Comparison of ENCODE assay signal across 8 mouse cellular contexts in the genomic region with DNA sequence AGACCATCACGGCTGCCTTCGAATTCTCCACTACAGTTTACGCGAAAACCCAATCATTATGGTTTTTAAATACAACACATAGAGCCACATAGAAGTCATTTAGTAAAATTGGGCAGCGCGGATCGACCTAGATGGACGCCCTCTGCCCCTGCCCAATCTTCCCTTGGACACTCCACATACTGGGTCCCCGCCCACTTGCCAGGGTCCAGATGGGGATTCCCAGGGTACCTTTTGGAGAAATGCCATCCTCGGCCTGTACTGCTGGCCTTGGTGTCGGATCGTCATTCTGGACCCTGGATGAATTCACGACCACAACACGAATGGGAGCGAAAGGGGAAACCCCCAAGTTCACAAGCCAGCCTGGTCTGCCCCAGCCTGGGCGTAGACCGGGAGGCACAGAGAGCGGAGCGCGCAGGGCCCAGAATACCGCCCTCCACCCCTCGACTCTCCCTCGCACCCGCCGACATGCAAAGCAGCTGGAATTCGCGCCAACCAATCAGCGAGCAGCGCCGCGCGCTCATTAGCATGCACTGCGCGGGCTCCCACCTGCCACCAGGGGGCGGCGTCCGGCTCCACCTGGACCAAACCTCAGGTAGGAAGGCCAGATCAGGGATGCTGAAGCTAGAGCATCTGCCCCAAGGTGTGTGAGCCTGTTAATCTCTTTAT. TPM values are rescaled to one million over a fixed set of nuclear protein-coding genes. Genes with fewer than 3 reads are reported as not detected.
DNase-seq lines count a peak whose midpoint lies in the region; ATAC-seq lines count a peak whose summit lies in the region.

A gene (minus strand): TSS at position 420 of the 666 bp plus-strand sequence.

- H3K4me3 ChIP-seq in embryonic facial prominence, embryonic 13.5 days = peak within 1 kb of the TSS; percentile 45
- peak within 1 kb of the TSS; percentile 46 for H3K4me3 ChIP-seq in midbrain, embryonic 12.5 days

- H3K9me3 ChIP-seq in embryonic facial prominence, embryonic 13.5 days = no peaks in the 10 kb centered on the region
- H3K9me3 ChIP-seq in midbrain, embryonic 12.5 days = no peaks in the 10 kb centered on the region

- WGBS in embryonic facial prominence, embryonic 13.5 days = 4% methylated on average over 37 of the region's 37 CpGs
- 5% methylated on average over 37 of the region's 37 CpGs for WGBS in midbrain, embryonic 12.5 days

- peak within 1 kb of the TSS; percentile 69 for H3K9ac ChIP-seq in embryonic facial prominence, embryonic 13.5 days
- peak within 1 kb of the TSS; percentile 56 for H3K9ac ChIP-seq in midbrain, embryonic 12.5 days (replicated peaks)

- peaks cover 15% of the 10 kb centered on the region for H3K27me3 ChIP-seq in embryonic facial prominence, embryonic 13.5 days
- H3K27me3 ChIP-seq in midbrain, embryonic 12.5 days = peaks cover 34% of the 10 kb centered on the region

- peak; percentile 84 for ATAC-seq in embryonic facial prominence, embryonic 13.5 days (ENCODE audit: insufficient number of reproducible peaks, insufficient read depth, low FRiP score, low TSS enrichment, low read depth)
- ATAC-seq in midbrain, embryonic 12.5 days (ENCODE audit: low FRiP score, low read depth) = peak; percentile 99

- no peak within 1 kb of the TSS for H3K27ac ChIP-seq in embryonic facial prominence, embryonic 13.5 days
- H3K27ac ChIP-seq in midbrain, embryonic 12.5 days (replicated peaks) = no peak within 1 kb of the TSS

- intact Hi-C loops in left cerebral cortex, postnatal 4 days (cut with DNase I) = loop anchor here (5.0 kb wide), 1 partner anchor 56 kb away; no protein-coding TSS in a partner anchor

- no peaks in the 10 kb centered on the region for H3K36me3 ChIP-seq in embryonic facial prominence, embryonic 13.5 days
- no peaks in the 10 kb centered on the region for H3K36me3 ChIP-seq in midbrain, embryonic 12.5 days

- peaks cover 16% of the 10 kb centered on the region for H3K4me1 ChIP-seq in embryonic facial prominence, embryonic 13.5 days
- peaks cover 8% of the 10 kb centered on the region; the same call in 1 of the 2 replicates for H3K4me1 ChIP-seq in midbrain, embryonic 12.5 days

- H3K4me2 ChIP-seq in embryonic facial prominence, embryonic 13.5 days = peak within 1 kb of the TSS; percentile 71
- peak within 1 kb of the TSS; percentile 75 for H3K4me2 ChIP-seq in midbrain, embryonic 12.5 days (replicated peaks)

- peak; percentile 83 for DNase-seq in adrenal gland, postnatal 4 days (ENCODE audit: low spot score in 2 of 2)
- DNase-seq in heart, adult 11 months = peak; percentile 99
- DNase-seq in kidney, adult 11 months = peak; percentile 91
- DNase-seq in left cerebral cortex, postnatal 4 days = peak; percentile 97
- DNase-seq in skeletal muscle tissue, adult 2 months (ENCODE audit: low read depth, low spot score) = peak; percentile 77
- DNase-seq in adipocyte (ENCODE audit: low spot score) = no peak

RNA-seq across cellular contexts. Expression of the gene that starts here (rescaled TPM):
- total RNA-seq in adrenal gland, postnatal 4 days (2021) = 10 to 100 TPM; 10.8 to 11.3 TPM
- 2.1 and 3.0 TPM in 2 replicates for polyA plus RNA-seq in embryonic facial prominence, embryonic 13.5 days (2015; fragmentation: Nextera tagmentation; extraction: Ambion mirVana)
- 10 to 100 TPM; 37.0 to 37.7 TPM for total RNA-seq in left cerebral cortex, postnatal 4 days (2021)
- polyA plus RNA-seq in midbrain, embryonic 12.5 days (2016; fragmentation: Nextera tagmentation; extraction: Ambion mirVana) = 3.8 and 4.3 TPM in 2 replicates
